Mouse (Mus musculus): ENCODE results near the gene 1810043G02Rik. TPM values are rescaled to one million over a fixed set of nuclear protein-coding genes. Genes with fewer than 3 reads are reported as not detected.
"Not testable (repeated sequence)": the region's sequence is repeated elsewhere in the genome, so short reads cannot be mapped to it uniquely, and the experiment has no call there.

The 1810043G02Rik gene
- polyA plus RNA-seq, 1 experiment, result 46.6 TPM

DNA sequence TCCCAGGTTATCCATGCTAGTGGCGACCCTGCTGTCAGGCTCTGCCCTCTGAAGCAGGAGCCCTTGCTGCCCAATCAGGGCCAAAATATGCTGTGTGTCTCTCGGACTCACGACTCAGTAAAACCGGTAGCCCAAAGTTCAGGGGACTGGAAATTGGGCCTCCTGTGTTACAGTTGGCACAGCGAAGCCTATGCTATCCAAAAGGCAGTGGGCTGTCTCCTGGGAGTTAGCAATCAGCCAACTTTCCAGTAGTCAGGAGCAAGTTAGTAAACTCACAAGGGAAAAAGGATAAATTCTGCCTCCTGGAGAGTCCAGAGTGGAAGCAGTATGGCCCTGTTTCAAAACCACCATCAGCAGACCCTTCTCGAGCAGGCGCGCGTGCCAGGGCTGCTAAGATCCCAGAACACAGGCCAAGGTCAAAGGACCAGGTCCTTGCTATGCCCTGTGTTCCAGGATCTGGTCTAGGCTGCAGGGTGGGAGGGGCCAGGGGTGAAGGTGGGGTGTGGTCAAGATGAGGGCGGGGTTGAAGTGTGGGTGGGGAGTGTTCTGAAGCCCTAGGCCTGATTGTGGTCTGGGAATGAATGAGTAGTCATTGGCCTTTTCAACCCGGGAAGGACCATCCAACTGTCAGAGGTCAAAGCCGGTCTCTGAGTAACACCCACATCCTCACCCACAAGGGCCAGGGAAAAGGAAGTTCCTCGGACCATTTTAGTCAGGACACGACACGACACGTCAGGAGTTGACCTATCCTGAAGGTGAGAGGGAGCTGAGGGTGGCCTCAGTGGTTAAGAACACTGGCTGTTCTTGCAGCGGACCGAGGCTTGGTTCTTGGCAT, 34.6 kb downstream of the 1810043G02Rik start:
- 82% methylated on average over 18 of the region's 18 CpGs for WGBS
- DNase-seq, result no peak
- Histone ChIP-seq H3K4me3 (replicated peaks; ENCODE audit: extremely low read depth, low read depth, low read length) (no peak overlapping the region), H3K4me1 (ENCODE audit: control insufficient read depth, insufficient read depth, low read length) (peaks cover 3% of the 10 kb centered on the region; the same call in 1 of the 2 replicates)
- TF ChIP-seq POLR2A (IDR thresholded peaks at IDR 0.05; ENCODE audit: borderline replicate concordance, extremely low read depth, low read depth, low read length) (no peak), CTCF (IDR thresholded peaks at IDR 0.05; ENCODE audit: insufficient read depth, low read length) (no peak)

GRCm38 (mm10) chr10:78015489-78015888, 37.2 kb downstream of the 1810043G02Rik start:
- TF ChIP-seq POLR2A (IDR thresholded peaks at IDR 0.05; ENCODE audit: borderline replicate concordance, extremely low read depth, low read depth, low read length) (no peak), CTCF (IDR thresholded peaks at IDR 0.05; ENCODE audit: insufficient read depth, low read length) (no peak)
- 73% methylated on average over 1 of the region's 1 CpGs for WGBS
- no peaks in the 10 kb centered on the region for H3K4me1 ChIP-seq (ENCODE audit: control insufficient read depth, insufficient read depth, low read length)
- no peak overlapping the region for H3K4me3 ChIP-seq (replicated peaks; ENCODE audit: extremely low read depth, low read depth, low read length)
- no peak for DNase-seq

DNA sequence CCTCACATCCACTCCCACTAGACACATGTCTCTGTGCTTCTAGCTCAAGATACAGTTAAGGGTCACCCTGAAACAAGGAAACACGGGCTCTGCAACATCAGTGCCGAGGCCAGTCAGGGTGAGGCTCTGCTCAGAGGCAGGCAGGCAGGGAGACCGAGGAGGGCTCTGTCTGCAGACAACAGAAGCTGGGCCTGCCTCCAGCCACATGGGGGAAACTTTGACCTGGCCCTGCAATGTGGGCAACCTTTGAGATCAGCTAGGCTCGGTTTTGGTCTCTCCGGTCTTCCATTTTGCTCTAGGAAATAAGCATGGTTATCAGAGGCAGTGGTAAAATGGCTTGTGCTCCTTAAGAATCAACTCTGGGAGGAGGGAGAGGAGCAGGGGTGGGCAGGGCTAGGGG, 38.0 kb downstream of the 1810043G02Rik start:
- no peak for TF ChIP-seq POLR2A (IDR thresholded peaks at IDR 0.05; ENCODE audit: borderline replicate concordance, extremely low read depth, low read depth, low read length)
- TF ChIP-seq CTCF (IDR thresholded peaks at IDR 0.05; ENCODE audit: insufficient read depth, low read length), result no peak
- Histone ChIP-seq H3K4me3 (replicated peaks; ENCODE audit: extremely low read depth, low read depth, low read length) (no peak overlapping the region), H3K4me1 (ENCODE audit: control insufficient read depth, insufficient read depth, low read length) (no peaks in the 10 kb centered on the region)
- no peak for DNase-seq
- 51% methylated on average over 5 of the region's 5 CpGs for WGBS

DNA sequence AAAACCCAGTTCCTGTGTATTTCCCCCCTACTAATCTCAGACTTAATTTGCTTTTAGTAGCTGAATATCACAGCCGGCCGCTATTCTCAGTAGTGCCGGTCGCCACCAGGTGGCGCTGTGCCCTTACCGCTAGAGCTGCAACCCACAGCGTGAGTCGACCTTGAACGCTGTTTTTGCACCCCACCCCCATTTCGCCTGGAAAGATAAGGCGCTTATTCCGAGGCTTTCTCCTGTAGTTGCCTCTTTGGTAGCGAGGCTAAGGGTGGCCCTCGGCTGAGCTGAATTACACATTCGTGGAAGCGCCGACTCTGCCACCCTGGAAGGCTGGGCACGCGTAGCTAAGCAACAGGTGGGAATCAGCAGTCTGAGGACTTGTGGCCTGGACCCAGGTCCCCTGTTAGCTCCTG, 40.5 kb downstream of the 1810043G02Rik start:
- 18% methylated on average over 19 of the region's 19 CpGs for WGBS
- no peaks in the 10 kb centered on the region for H3K4me1 ChIP-seq (ENCODE audit: control insufficient read depth, insufficient read depth, low read length)
- DNase-seq, result peak; percentile 67
- H3K4me3 ChIP-seq (replicated peaks; ENCODE audit: extremely low read depth, low read depth, low read length), result no peak overlapping the region
- TF ChIP-seq CTCF (IDR thresholded peaks at IDR 0.05; ENCODE audit: insufficient read depth, low read length), result peak; percentile 88
- TF ChIP-seq POLR2A (IDR thresholded peaks at IDR 0.05; ENCODE audit: borderline replicate concordance, extremely low read depth, low read depth, low read length), result no peak

- no peak overlapping the region for H3K4me3 ChIP-seq (replicated peaks; ENCODE audit: extremely low read depth, low read depth, low read length)
Measured at GRCm38 (mm10) chr10:78019291-78019690, 41.0 kb downstream of the 1810043G02Rik start.

DNA sequence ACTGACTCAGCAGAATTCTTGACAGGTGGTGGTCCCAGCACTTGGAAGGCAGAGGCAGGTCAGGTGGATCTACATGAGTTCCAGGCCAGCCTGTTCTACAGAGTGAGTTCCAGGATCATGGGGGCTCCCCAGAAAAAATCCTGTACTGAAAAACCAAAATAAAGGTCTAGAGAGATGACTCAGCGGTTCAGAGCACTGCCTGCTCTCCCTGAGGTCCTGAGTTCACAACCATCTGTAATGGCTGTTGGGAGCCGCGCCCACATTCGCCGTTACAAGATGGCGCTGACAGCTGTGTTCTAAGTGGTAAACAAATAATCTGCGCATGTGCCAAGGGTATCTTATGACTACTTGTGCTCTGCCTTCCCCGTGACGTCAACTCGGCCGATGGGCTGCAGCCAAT, 41.7 kb downstream of the 1810043G02Rik start:
- not testable (repeated sequence) for H3K4me3 ChIP-seq (replicated peaks; ENCODE audit: extremely low read depth, low read depth, low read length); DNase-seq; H3K4me1 ChIP-seq (ENCODE audit: control insufficient read depth, insufficient read depth, low read length)
- 95% methylated on average over 7 of the region's 11 CpGs for WGBS

More at GRCm38 (mm10) chr10:78019291-78019690, 41.0 kb downstream of the 1810043G02Rik start:
- TF ChIP-seq CTCF (IDR thresholded peaks at IDR 0.05; ENCODE audit: insufficient read depth, low read length), result no peak
- TF ChIP-seq POLR2A (IDR thresholded peaks at IDR 0.05; ENCODE audit: borderline replicate concordance, extremely low read depth, low read depth, low read length), result no peak
- DNase-seq, result no peak
- no peaks in the 10 kb centered on the region for H3K4me1 ChIP-seq (ENCODE audit: control insufficient read depth, insufficient read depth, low read length)
- WGBS, result 74% methylated on average over 4 of the region's 4 CpGs

- not testable (repeated sequence) for H3K4me1 ChIP-seq (ENCODE audit: control insufficient read depth, insufficient read depth, low read length); DNase-seq; H3K4me3 ChIP-seq (replicated peaks; ENCODE audit: extremely low read depth, low read depth, low read length)
- 45% methylated on average over 6 of the region's 8 CpGs for WGBS
Measured at GRCm38 (mm10) chr10:78025453-78025852, 47.1 kb downstream of the 1810043G02Rik start.

DNA sequence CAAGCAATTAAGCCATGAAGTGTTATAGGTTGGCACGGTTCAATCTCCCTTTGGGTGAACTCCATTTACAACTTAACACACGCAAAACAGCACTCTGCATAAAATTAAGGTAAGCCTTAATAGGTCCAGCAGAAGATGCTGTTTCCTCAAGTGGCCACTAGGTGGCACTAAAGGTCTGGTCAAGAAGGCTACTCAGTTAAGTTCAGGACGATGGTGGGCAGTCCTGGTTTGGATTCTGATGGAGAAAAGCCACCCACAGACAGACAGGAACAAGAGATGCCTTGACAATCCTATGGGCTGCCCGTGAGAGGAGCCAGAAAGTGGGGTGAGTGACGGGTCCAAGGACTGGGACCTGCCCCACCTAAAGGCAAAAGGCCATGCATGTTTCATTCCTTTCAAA, 49.8 kb downstream of the 1810043G02Rik start:
- TF ChIP-seq POLR2A (IDR thresholded peaks at IDR 0.05; ENCODE audit: borderline replicate concordance, extremely low read depth, low read depth, low read length) (no peak), CTCF (IDR thresholded peaks at IDR 0.05; ENCODE audit: insufficient read depth, low read length) (peak; percentile 58)
- Histone ChIP-seq H3K4me3 (replicated peaks; ENCODE audit: extremely low read depth, low read depth, low read length) (no peak overlapping the region), H3K4me1 (ENCODE audit: control insufficient read depth, insufficient read depth, low read length) (no peaks in the 10 kb centered on the region)
- 3% methylated on average over 5 of the region's 5 CpGs for WGBS
- peak; percentile 66 for DNase-seq

DNA sequence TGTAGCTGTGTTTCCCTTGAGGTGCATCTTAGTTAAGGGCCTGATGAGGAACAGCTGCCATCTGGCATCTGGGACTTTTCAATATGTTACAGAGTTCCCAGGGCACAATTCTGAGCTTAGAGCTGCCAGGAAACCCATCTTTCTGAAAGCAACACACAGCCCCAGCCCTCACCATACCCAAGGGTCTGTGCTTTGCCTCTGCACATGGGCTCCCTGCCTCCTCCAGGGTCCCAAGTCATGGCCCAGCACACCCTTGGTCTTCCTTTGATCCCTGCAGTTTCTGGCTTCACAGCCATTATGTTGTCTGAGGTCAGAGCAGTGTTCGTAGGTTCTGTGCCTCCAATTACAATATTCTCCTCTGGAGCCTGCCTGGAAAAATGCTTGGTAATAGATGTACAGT, 50.8 kb downstream of the 1810043G02Rik start:
- TF ChIP-seq POLR2A (IDR thresholded peaks at IDR 0.05; ENCODE audit: borderline replicate concordance, extremely low read depth, low read depth, low read length) (no peak), CTCF (IDR thresholded peaks at IDR 0.05; ENCODE audit: insufficient read depth, low read length) (no peak)
- no peak for DNase-seq
- WGBS, result 94% methylated on average over 1 of the region's 1 CpGs
- Histone ChIP-seq H3K4me1 (ENCODE audit: control insufficient read depth, insufficient read depth, low read length) (no peaks in the 10 kb centered on the region), H3K4me3 (replicated peaks; ENCODE audit: extremely low read depth, low read depth, low read length) (no peak overlapping the region)

DNA sequence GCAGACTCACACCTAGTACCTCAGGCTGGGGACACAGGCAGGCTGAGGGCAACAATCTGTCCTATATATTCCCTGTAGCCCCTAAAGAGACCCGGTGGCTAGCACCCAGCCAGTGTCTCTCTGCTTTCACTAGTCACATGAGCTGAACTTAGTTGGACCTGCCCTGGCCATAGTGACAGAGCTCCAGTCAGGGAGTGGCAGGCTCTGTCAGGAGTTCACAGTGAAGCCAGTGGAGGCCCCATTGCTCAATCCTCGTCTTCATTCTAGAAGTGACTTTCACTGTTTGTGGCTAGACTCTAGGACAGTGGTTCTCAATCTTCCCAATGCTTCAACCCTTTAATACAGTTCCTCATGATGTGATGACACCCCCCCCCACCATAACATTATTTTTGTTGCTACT, 53.7 kb downstream of the 1810043G02Rik start:
- DNase-seq, result no peak
- 70% methylated on average over 2 of the region's 2 CpGs for WGBS
- H3K4me1 ChIP-seq (ENCODE audit: control insufficient read depth, insufficient read depth, low read length), result no peaks in the 10 kb centered on the region
- no peak overlapping the region for H3K4me3 ChIP-seq (replicated peaks; ENCODE audit: extremely low read depth, low read depth, low read length)
- TF ChIP-seq CTCF (IDR thresholded peaks at IDR 0.05; ENCODE audit: insufficient read depth, low read length), result no peak
- TF ChIP-seq POLR2A (IDR thresholded peaks at IDR 0.05; ENCODE audit: borderline replicate concordance, extremely low read depth, low read depth, low read length), result no peak

Other genes with a start within 250 kb of the 1810043G02Rik start
- not detected in 2 replicates for gene Gm18596, start 235.9 kb upstream of the 1810043G02Rik start, polyA plus RNA-seq (2012; rRNA removed)
- not detected in 2 replicates for gene Gm9736, start 227.2 kb upstream of the 1810043G02Rik start, polyA plus RNA-seq (2012; rRNA removed)
- gene Gm3233, start 218.8 kb upstream of the 1810043G02Rik start, polyA plus RNA-seq (2012; rRNA removed), result not detected in 2 replicates
- gene Gm3238, start 207.2 kb upstream of the 1810043G02Rik start, polyA plus RNA-seq (2012; rRNA removed), result not detected in 2 replicates
- not detected in 2 replicates for gene Gm7138, start 201.6 kb upstream of the 1810043G02Rik start, polyA plus RNA-seq (2012; rRNA removed)
- not detected in 2 replicates for gene Gm3250, start 196.0 kb upstream of the 1810043G02Rik start, polyA plus RNA-seq (2012; rRNA removed)
- gene Gm7137, start 190.3 kb upstream of the 1810043G02Rik start, polyA plus RNA-seq (2012; rRNA removed), result not detected in 2 replicates
- gene Gm9639, start 183.4 kb upstream of the 1810043G02Rik start, polyA plus RNA-seq (2012; rRNA removed), result not detected in 2 replicates
- not detected in 2 replicates for gene Gm19668, start 179.4 kb upstream of the 1810043G02Rik start, polyA plus RNA-seq (2012; rRNA removed)
- not detected in 2 replicates for gene Gm9507, start 166.7 kb upstream of the 1810043G02Rik start, polyA plus RNA-seq (2012; rRNA removed)
- gene Gm2696, start 163.8 kb upstream of the 1810043G02Rik start, polyA plus RNA-seq (2012; rRNA removed), result not detected in 2 replicates
- gene Krtap10-4, start 151.4 kb upstream of the 1810043G02Rik start, polyA plus RNA-seq (2012; rRNA removed), result not detected in 2 replicates
- gene Krtap10-10, start 142.6 kb upstream of the 1810043G02Rik start, polyA plus RNA-seq (2012; rRNA removed), result not detected in 2 replicates
- not detected in 2 replicates for gene Gm36176, start 131.7 kb upstream of the 1810043G02Rik start, polyA plus RNA-seq (2012; rRNA removed)
- gene Gm10318, start 125.7 kb upstream of the 1810043G02Rik start, polyA plus RNA-seq (2012; rRNA removed), result not detected in 2 replicates
- gene Gm3285, start 116.5 kb upstream of the 1810043G02Rik start, polyA plus RNA-seq (2012; rRNA removed), result not detected in 2 replicates
- gene Lrrc3, start 76.0 kb upstream of the 1810043G02Rik start, polyA plus RNA-seq (2012; rRNA removed), result 0.77 and 0.93 TPM in 2 replicates
- 2.2 and 3.9 TPM in 2 replicates for gene Trpm2, start 8.0 kb upstream of the 1810043G02Rik start, polyA plus RNA-seq (2012; rRNA removed)
- 55.8 and 70.0 TPM in 2 replicates for gene Pfkl, start 31.6 kb downstream of the 1810043G02Rik start, polyA plus RNA-seq (2012; rRNA removed)
- gene Dnmt3l, start 63.4 kb downstream of the 1810043G02Rik start, polyA plus RNA-seq (2012; rRNA removed), result 0.52 and 0.64 TPM in 2 replicates
- gene Aire, start 65.1 kb downstream of the 1810043G02Rik start, polyA plus RNA-seq (2012; rRNA removed), result 0.09 and 0.16 TPM in 2 replicates
- 17.5 and 17.6 TPM in 2 replicates for gene Icosl, start 90.8 kb downstream of the 1810043G02Rik start, polyA plus RNA-seq (2012; rRNA removed)
- gene D10Jhu81e, start 191.3 kb downstream of the 1810043G02Rik start, polyA plus RNA-seq (2012; rRNA removed), result 105 and 113 TPM in 2 replicates
- gene Pwp2, start 206.6 kb downstream of the 1810043G02Rik start, polyA plus RNA-seq (2012; rRNA removed), result 6.7 and 8.7 TPM in 2 replicates